Mouse (Mus musculus) right cerebral cortex, adult 18-20 months (tissue): ENCODE results near the gene Sass6.
"Not testable (repeated sequence)": the region's sequence is repeated elsewhere in the genome, so short reads cannot be mapped to it uniquely, and the experiment has no call there.

Experiments
- DNase-seq: peaks from one replicate; pipeline ENCODE4 v3.0.0; 2022; ENCODE audit warnings: mixed read lengths

Gene Sass6

DNA sequence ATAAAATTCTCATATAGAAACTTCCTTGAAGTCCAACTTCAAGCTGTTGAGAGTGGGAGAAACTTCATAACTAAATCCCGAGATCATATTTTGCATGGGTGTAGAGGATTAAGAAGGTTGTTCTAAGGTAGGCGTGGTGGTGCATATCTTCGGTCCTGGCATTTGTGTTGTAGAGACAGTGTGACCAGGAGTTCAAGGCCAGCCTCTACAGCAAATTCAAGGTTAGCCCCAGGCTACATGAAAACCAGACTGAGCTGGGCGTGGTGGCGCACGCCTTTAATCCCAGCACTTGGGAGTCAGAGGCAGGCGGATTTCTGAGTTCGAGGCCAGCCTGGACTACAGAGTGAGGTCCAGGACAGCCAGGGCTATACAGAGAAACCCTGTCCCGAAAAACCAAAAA lies 69.5 kb downstream of the Sass6 start:
- DNase-seq: not testable (repeated sequence)
